Mouse (Mus musculus): ENCODE measurements at regions not wholly inside any gene's neighbourhood (a gene's known extent, or its start where the extent isn't known, plus 50 kb on each side); places are given as distances from the start of the nearest gene placed in this dataset.

GRCm38 (mm10) chrX:10984894-10985293 lies 270.1 kb downstream of the Mid1ip1 start:
- DNase-seq = no peak

- peak; percentile 1 for DNase-seq
These were observed 277.0 kb downstream of the Mid1ip1 start for GRCm38 (mm10) chrX:10991871-10992210.

GRCm38 (mm10) chrX:10992211-10993004 lies 277.6 kb downstream of the Mid1ip1 start:
- peak; percentile 13 for DNase-seq

GRCm38 (mm10) chrX:10993005-10993377 lies 278.2 kb downstream of the Mid1ip1 start:
- peak; percentile 4 for DNase-seq

GRCm38 (mm10) chrX:10994910-10995309 lies 280.1 kb downstream of the Mid1ip1 start:
- DNase-seq = no peak

- no peak for DNase-seq
These were observed 286.4 kb downstream of the Mid1ip1 start for GRCm38 (mm10) chrX:11001180-11001579.

- DNase-seq = no peak
These were observed 259.8 kb upstream of the H2al1a start for GRCm38 (mm10) chrX:11039278-11039677.

- DNase-seq = no peak
These were observed 252.3 kb upstream of the H2al1a start for GRCm38 (mm10) chrX:11046769-11047168.

GRCm38 (mm10) chrX:11082171-11082570 lies 216.9 kb upstream of the H2al1a start:
- no peak for DNase-seq

- no peak for DNase-seq
These were observed 216.2 kb upstream of the H2al1a start for GRCm38 (mm10) chrX:11082845-11083244.

GRCm38 (mm10) chrX:11086257-11087072 lies 212.6 kb upstream of the H2al1a start:
- DNase-seq = no peak

- no peak for DNase-seq
These were observed 211.1 kb upstream of the H2al1a start for GRCm38 (mm10) chrX:11087913-11088312.

GRCm38 (mm10) chrX:11088506-11088905 lies 210.6 kb upstream of the H2al1a start:
- DNase-seq = no peak

- peak; percentile 6 for DNase-seq
These were observed 208.6 kb upstream of the H2al1a start for GRCm38 (mm10) chrX:11090432-11090831.

GRCm38 (mm10) chrX:11097581-11098254 lies 201.3 kb upstream of the H2al1a start:
- no peak for DNase-seq

- DNase-seq = no peak
These were observed 200.7 kb upstream of the H2al1a start for GRCm38 (mm10) chrX:11098366-11098765.

GRCm38 (mm10) chrX:11099146-11100087 lies 199.6 kb upstream of the H2al1a start:
- no peak for DNase-seq

- DNase-seq = no peak
These were observed 198.1 kb upstream of the H2al1a start for GRCm38 (mm10) chrX:11100935-11101334.

- DNase-seq = no peak
These were observed 167.8 kb upstream of the H2al1a start for GRCm38 (mm10) chrX:11131253-11131652.

GRCm38 (mm10) chrX:11139971-11140421 lies 159.1 kb upstream of the H2al1a start:
- DNase-seq = peak; percentile 45

GRCm38 (mm10) chrX:11141294-11141693 lies 157.8 kb upstream of the H2al1a start:
- DNase-seq = no peak

- peak; percentile 14 for DNase-seq
These were observed 140.6 kb upstream of the H2al1a start for GRCm38 (mm10) chrX:11158416-11158815.
